Comparison of ENCODE assay signal across 17 mouse cellular contexts in genomic region chr3:153238381-153238780, GRCm38 (mm10).
DNase-seq lines count a peak whose midpoint lies in the region; ATAC-seq and TF ChIP-seq lines count a peak whose summit lies in the region.
"Had no signal": no experiment of that assay in that cellular context is flagged by ENCODE, and none has a peak within 500 bp of the region (broad histone marks: within the 10 kb centered on the region; RNA-seq: fewer than 3 reads in every experiment).

No protein-coding gene starts in this region.

- intact Hi-C loops in heart, postnatal 25 days (cut with DNase I), result no loop called here
- intact Hi-C loops in left cerebral cortex, postnatal 10 days (cut with DNase I), result loop anchor here (10.0 kb wide), 1 partner anchor 264 kb away; no protein-coding TSS in a partner anchor

- WGBS in heart, postnatal 0 days, result 68% methylated on average over 10 of the region's 10 CpGs
- 97% methylated on average over 10 of the region's 10 CpGs for whole genome bisulfite sequencing in thymus, adult 2 months

- TF ChIP-seq CTCF in heart, postnatal 0 days (IDR thresholded peaks at IDR 0.05; ENCODE audit: low read depth), result no peak
- TF ChIP-seq CTCF in thymus, adult 2 months (IDR thresholded peaks at IDR 0.05; ENCODE audit: borderline replicate concordance, control insufficient read depth, extremely low read depth, insufficient read depth, low read length, poor library complexity), result no peak

- no peak overlapping the region for H3K4me2 ChIP-seq in heart, postnatal 0 days (ENCODE audit: low read depth, low read length)
- H3K4me2 ChIP-seq: forebrain, embryonic 12.5 days; heart, embryonic 13.5 days; liver, embryonic 13.5 days had no signal

- no peaks in the 10 kb centered on the region for H3K27me3 ChIP-seq in heart, postnatal 0 days (ENCODE audit: control insufficient read depth, insufficient read depth, low read length)
- no peaks in the 10 kb centered on the region for H3K27me3 ChIP-seq in thymus, adult 2 months (ENCODE audit: control insufficient read depth, insufficient read depth, low read length)
- H3K27me3 ChIP-seq: forebrain, embryonic 12.5 days; heart, embryonic 13.5 days; liver, embryonic 13.5 days; Patski had no signal

- TF ChIP-seq EP300 in heart, postnatal 0 days (IDR thresholded peaks at IDR 0.05; ENCODE audit: low read depth), result no peak

- no peak overlapping the region for H3K4me3 ChIP-seq in heart, postnatal 0 days (ENCODE audit: low read depth, low read length)
- H3K4me3 ChIP-seq in thymus, adult 2 months (ENCODE audit: control insufficient read depth, insufficient read depth, low read length), result no peak overlapping the region
- H3K4me3 ChIP-seq: forebrain, embryonic 12.5 days; heart, embryonic 13.5 days; liver, embryonic 13.5 days had no signal

- peak; percentile 27; the same call in 1 of the 2 replicates for ATAC-seq in heart, postnatal 0 days (ENCODE audit: insufficient read depth, low read depth)
- ATAC-seq: hindbrain, embryonic 16.5 days; Patski had no signal

- no peak overlapping the region for H3K9ac ChIP-seq in heart, postnatal 0 days (replicated peaks; ENCODE audit: low read depth, low read length)
- H3K9ac ChIP-seq: forebrain, embryonic 12.5 days; heart, embryonic 13.5 days; liver, embryonic 13.5 days had no signal

- H3K27ac ChIP-seq in heart, postnatal 0 days (ENCODE audit: low read depth), result no peak overlapping the region
- H3K27ac ChIP-seq in thymus, adult 2 months (ENCODE audit: control insufficient read depth, insufficient read depth, low read length), result no peak overlapping the region
- H3K27ac ChIP-seq: forebrain, embryonic 12.5 days; heart, embryonic 13.5 days; liver, embryonic 13.5 days had no signal

- H3K9me3 ChIP-seq in heart, postnatal 0 days (replicated peaks; ENCODE audit: control insufficient read depth, low read length), result no peaks in the 10 kb centered on the region
- H3K9me3 ChIP-seq: forebrain, embryonic 12.5 days; heart, embryonic 13.5 days; liver, embryonic 13.5 days had no signal

- TF ChIP-seq POLR2A in thymus, adult 2 months (IDR thresholded peaks at IDR 0.05; ENCODE audit: control insufficient read depth, extremely low read depth, insufficient read depth, low read length, poor library complexity), result no peak

- DNase-seq in heart, postnatal 0 days (ENCODE audit: low spot score), result no peak
- no peak for DNase-seq in heart, postnatal 25 days (ENCODE audit: low spot score)
- DNase-seq in brain, adult 2 months (ENCODE audit: low read depth, low spot score), result peak; percentile 96
- DNase-seq in frontal cortex, postnatal 25 days (ENCODE audit: low spot score in 2 of 2), result peak; percentile 41 to 44
- DNase-seq in left cerebral cortex, postnatal 10 days (ENCODE audit: extremely low spot score in 1 of 2, low spot score in 2 of 2), result peak; percentile 45 to 60
- no peak for DNase-seq in retina, postnatal 1 day
- DNase-seq in adrenal gland, postnatal 4 days (ENCODE audit: low spot score in 2 of 2), result no peak
- DNase-seq in thymus, adult 2 months, result no peak
- DNase-seq: adrenal gland, postnatal 14 days; cerebellum, adult 9-10 months; kidney, postnatal 14 days; liver, embryonic 13.5 days; thymus, postnatal 25 days had no signal

- H3K36me3 ChIP-seq in heart, postnatal 0 days (replicated peaks; ENCODE audit: control insufficient read depth, insufficient read depth, low read length), result no peaks in the 10 kb centered on the region
- no peaks in the 10 kb centered on the region for H3K36me3 ChIP-seq in thymus, adult 2 months (ENCODE audit: control insufficient read depth, insufficient read depth, low read length)
- H3K36me3 ChIP-seq: forebrain, embryonic 12.5 days; heart, embryonic 13.5 days; liver, embryonic 13.5 days had no signal

- H3K4me1 ChIP-seq in heart, postnatal 0 days (ENCODE audit: control insufficient read depth, insufficient read depth), result peaks cover 17% of the 10 kb centered on the region; the same call in 1 of the 2 replicates
- H3K4me1 ChIP-seq in thymus, adult 2 months (replicated peaks; ENCODE audit: control insufficient read depth, insufficient read depth, low read length), result peaks cover 5% of the 10 kb centered on the region; the same call in 1 of the 2 replicates

Comparison
In these comparisons a context has a peak if more than half of its experiments do, and no peak if none do; other contexts are left out.
1. DNase-seq: peak in brain, adult 2 months (single experiment), frontal cortex, postnatal 25 days (2 of 2) and left cerebral cortex, postnatal 10 days (2 of 2); none in heart, postnatal 0 days (single experiment), heart, postnatal 25 days (single experiment), retina, postnatal 1 day (single experiment), adrenal gland, postnatal 4 days (0 of 2) and thymus, adult 2 months (single experiment).